Mouse (Mus musculus): Measurements from ENCODE around the gene Ankrd13a. TPM values are rescaled to one million over a fixed set of nuclear protein-coding genes. Genes with fewer than 3 reads are reported as not detected.

The Ankrd13a gene
- polyA plus RNA-seq, 1 experiment, result 118 TPM

GRCm38 (mm10) chr5:114794609-114795008, 20.1 kb downstream of the Ankrd13a start:
- H3K27me3 ChIP-seq (ENCODE audit: control insufficient read depth, insufficient read depth, low read length), result no peaks in the 10 kb centered on the region
- H3K4me1 ChIP-seq (replicated peaks; ENCODE audit: control insufficient read depth, insufficient read depth, low read length), result no peaks in the 10 kb centered on the region
- peaks cover 66% of the 10 kb centered on the region for H3K36me3 ChIP-seq (ENCODE audit: control insufficient read depth, insufficient read depth, low read length)
- no peak overlapping the region for H3K27ac ChIP-seq (ENCODE audit: control insufficient read depth, insufficient read depth, low read length)
- DNase-seq, result no peak
- TF ChIP-seq CTCF (IDR thresholded peaks at IDR 0.05; ENCODE audit: borderline replicate concordance, control insufficient read depth, extremely low read depth, insufficient read depth, low read length, poor library complexity) (no peak), POLR2A (IDR thresholded peaks at IDR 0.05; ENCODE audit: control insufficient read depth, extremely low read depth, insufficient read depth, low read length, poor library complexity) (no peak)
- no peak overlapping the region for H3K4me3 ChIP-seq (ENCODE audit: control insufficient read depth, insufficient read depth, low read length)
- 94% methylated on average over 4 of the region's 4 CpGs for WGBS

GRCm38 (mm10) chr5:114795231-114795630, 20.8 kb downstream of the Ankrd13a start:
- no peak for TF ChIP-seq CTCF (IDR thresholded peaks at IDR 0.05; ENCODE audit: borderline replicate concordance, control insufficient read depth, extremely low read depth, insufficient read depth, low read length, poor library complexity)
- no peak for TF ChIP-seq POLR2A (IDR thresholded peaks at IDR 0.05; ENCODE audit: control insufficient read depth, extremely low read depth, insufficient read depth, low read length, poor library complexity)
- no peak overlapping the region for H3K4me3 ChIP-seq (ENCODE audit: control insufficient read depth, insufficient read depth, low read length)
- H3K27me3 ChIP-seq (ENCODE audit: control insufficient read depth, insufficient read depth, low read length), result no peaks in the 10 kb centered on the region
- no peaks in the 10 kb centered on the region for H3K4me1 ChIP-seq (replicated peaks; ENCODE audit: control insufficient read depth, insufficient read depth, low read length)
- no peak for DNase-seq
- no peak overlapping the region for H3K27ac ChIP-seq (ENCODE audit: control insufficient read depth, insufficient read depth, low read length)
- H3K36me3 ChIP-seq (ENCODE audit: control insufficient read depth, insufficient read depth, low read length), result peaks cover 73% of the 10 kb centered on the region
- 92% methylated on average over 9 of the region's 9 CpGs for WGBS

GRCm38 (mm10) chr5:114795653-114796052, 21.2 kb downstream of the Ankrd13a start:
- H3K27ac ChIP-seq (ENCODE audit: control insufficient read depth, insufficient read depth, low read length), result no peak overlapping the region
- TF ChIP-seq CTCF (IDR thresholded peaks at IDR 0.05; ENCODE audit: borderline replicate concordance, control insufficient read depth, extremely low read depth, insufficient read depth, low read length, poor library complexity) (no peak), POLR2A (IDR thresholded peaks at IDR 0.05; ENCODE audit: control insufficient read depth, extremely low read depth, insufficient read depth, low read length, poor library complexity) (no peak)
- no peaks in the 10 kb centered on the region for H3K4me1 ChIP-seq (replicated peaks; ENCODE audit: control insufficient read depth, insufficient read depth, low read length)
- whole genome bisulfite sequencing, result 96% methylated on average over 9 of the region's 9 CpGs
- H3K27me3 ChIP-seq (ENCODE audit: control insufficient read depth, insufficient read depth, low read length), result no peaks in the 10 kb centered on the region
- DNase-seq, result no peak
- H3K36me3 ChIP-seq (ENCODE audit: control insufficient read depth, insufficient read depth, low read length), result peaks cover 76% of the 10 kb centered on the region
- no peak overlapping the region for H3K4me3 ChIP-seq (ENCODE audit: control insufficient read depth, insufficient read depth, low read length)

- DNase-seq, result no peak
- Histone ChIP-seq H3K36me3 (ENCODE audit: control insufficient read depth, insufficient read depth, low read length) (peaks cover 79% of the 10 kb centered on the region), H3K4me3 (ENCODE audit: control insufficient read depth, insufficient read depth, low read length) (no peak overlapping the region), H3K4me1 (replicated peaks; ENCODE audit: control insufficient read depth, insufficient read depth, low read length) (no peaks in the 10 kb centered on the region), H3K27ac (ENCODE audit: control insufficient read depth, insufficient read depth, low read length) (no peak overlapping the region), H3K27me3 (ENCODE audit: control insufficient read depth, insufficient read depth, low read length) (no peaks in the 10 kb centered on the region)
- TF ChIP-seq CTCF (IDR thresholded peaks at IDR 0.05; ENCODE audit: borderline replicate concordance, control insufficient read depth, extremely low read depth, insufficient read depth, low read length, poor library complexity), result no peak
- TF ChIP-seq POLR2A (IDR thresholded peaks at IDR 0.05; ENCODE audit: control insufficient read depth, extremely low read depth, insufficient read depth, low read length, poor library complexity), result no peak
- WGBS, result 95% methylated on average over 40 of the region's 40 CpGs
Measured at GRCm38 (mm10) chr5:114796299-114797012, 22.0 kb downstream of the Ankrd13a start.

GRCm38 (mm10) chr5:114797253-114797652, 22.8 kb downstream of the Ankrd13a start:
- TF ChIP-seq POLR2A (IDR thresholded peaks at IDR 0.05; ENCODE audit: control insufficient read depth, extremely low read depth, insufficient read depth, low read length, poor library complexity), result no peak
- H3K36me3 ChIP-seq (ENCODE audit: control insufficient read depth, insufficient read depth, low read length), result peaks cover 78% of the 10 kb centered on the region
- H3K4me3 ChIP-seq (ENCODE audit: control insufficient read depth, insufficient read depth, low read length), result no peak overlapping the region
- no peaks in the 10 kb centered on the region for H3K4me1 ChIP-seq (replicated peaks; ENCODE audit: control insufficient read depth, insufficient read depth, low read length)
- H3K27ac ChIP-seq (ENCODE audit: control insufficient read depth, insufficient read depth, low read length), result no peak overlapping the region
- no peak for DNase-seq
- 96% methylated on average over 8 of the region's 8 CpGs for WGBS
- no peaks in the 10 kb centered on the region for H3K27me3 ChIP-seq (ENCODE audit: control insufficient read depth, insufficient read depth, low read length)

GRCm38 (mm10) chr5:114799848-114800247, 25.4 kb downstream of the Ankrd13a start:
- 95% methylated on average over 11 of the region's 11 CpGs for WGBS
- Histone ChIP-seq H3K27ac (ENCODE audit: control insufficient read depth, insufficient read depth, low read length) (no peak overlapping the region), H3K27me3 (ENCODE audit: control insufficient read depth, insufficient read depth, low read length) (no peaks in the 10 kb centered on the region), H3K4me1 (replicated peaks; ENCODE audit: control insufficient read depth, insufficient read depth, low read length) (no peaks in the 10 kb centered on the region), H3K4me3 (ENCODE audit: control insufficient read depth, insufficient read depth, low read length) (no peak overlapping the region), H3K36me3 (ENCODE audit: control insufficient read depth, insufficient read depth, low read length) (peaks cover 82% of the 10 kb centered on the region)
- DNase-seq, result no peak
- TF ChIP-seq CTCF (IDR thresholded peaks at IDR 0.05; ENCODE audit: borderline replicate concordance, control insufficient read depth, extremely low read depth, insufficient read depth, low read length, poor library complexity) (no peak), POLR2A (IDR thresholded peaks at IDR 0.05; ENCODE audit: control insufficient read depth, extremely low read depth, insufficient read depth, low read length, poor library complexity) (no peak)

- TF ChIP-seq POLR2A (IDR thresholded peaks at IDR 0.05; ENCODE audit: control insufficient read depth, extremely low read depth, insufficient read depth, low read length, poor library complexity) (no peak), CTCF (IDR thresholded peaks at IDR 0.05; ENCODE audit: borderline replicate concordance, control insufficient read depth, extremely low read depth, insufficient read depth, low read length, poor library complexity) (no peak)
- WGBS, result 68% methylated on average over 8 of the region's 8 CpGs
- peaks cover 10% of the 10 kb centered on the region for H3K4me1 ChIP-seq (replicated peaks; ENCODE audit: control insufficient read depth, insufficient read depth, low read length)
- H3K27ac ChIP-seq (ENCODE audit: control insufficient read depth, insufficient read depth, low read length), result no peak overlapping the region
- no peak overlapping the region for H3K4me3 ChIP-seq (ENCODE audit: control insufficient read depth, insufficient read depth, low read length)
- no peaks in the 10 kb centered on the region for H3K27me3 ChIP-seq (ENCODE audit: control insufficient read depth, insufficient read depth, low read length)
- peak; percentile 26 for DNase-seq
- H3K36me3 ChIP-seq (ENCODE audit: control insufficient read depth, insufficient read depth, low read length), result peaks cover 77% of the 10 kb centered on the region
Measured at GRCm38 (mm10) chr5:114801049-114801448, 26.6 kb downstream of the Ankrd13a start.

All from thymus, adult 2 months (tissue).